Mouse (Mus musculus) kidney, embryonic 15.5 days (tissue): ENCODE results near the gene Ttll3. TPM values are rescaled to one million over a fixed set of nuclear protein-coding genes. Genes with fewer than 3 reads are reported as not detected.
A peak's percentile ranks its signal among the peaks of the same experiment; 100 is the strongest.

Experiments used
- ATAC-seq: fragments of 200-750 bp; cut with Nextera tagmentation; replicated peaks from 2 replicates; pipeline ENCODE4 v1.8.0; 2017; ENCODE audit warnings: moderate TSS enrichment; ENCODE audit not compliant: low FRiP score
- H3K27ac ChIP-seq: fragments of 300-500 bp; sonication (generic); 2 replicates; pipeline ENCODE4 v1.5.1; 2015; ENCODE audit warnings: mild to moderate bottlenecking, inconsistent platforms
- H3K27me3 ChIP-seq: fragments of 300-500 bp; sonication (generic); 2 replicates; pipeline ENCODE4 v1.6.1; 2015; ENCODE audit warnings: inconsistent platforms
- H3K36me3 ChIP-seq: fragments of 300-500 bp; sonication (generic); 2 replicates; pipeline ENCODE4 v1.6.1; 2015; ENCODE audit warnings: inconsistent platforms
- H3K4me1 ChIP-seq: fragments of 300-500 bp; sonication (generic); 2 replicates; pipeline ENCODE4 v1.6.1; 2015; ENCODE audit warnings: inconsistent platforms
- H3K4me2 ChIP-seq: fragments of 300-500 bp; sonication (generic); 2 replicates; pipeline ENCODE4 v1.6.1; 2015; ENCODE audit warnings: moderate library complexity, mild to moderate bottlenecking, inconsistent platforms
- H3K4me3 ChIP-seq: fragments of 300-500 bp; sonication (generic); replicated peaks from 2 replicates; pipeline ENCODE4 v1.5.1; 2015; ENCODE audit warnings: mild to moderate bottlenecking, inconsistent platforms
- H3K9ac ChIP-seq: fragments of 300-500 bp; sonication (generic); 2 replicates; pipeline ENCODE4 v1.6.1; 2015; ENCODE audit warnings: mild to moderate bottlenecking, inconsistent platforms
- H3K9me3 ChIP-seq: fragments of 300-500 bp; sonication (generic); replicated peaks from 2 replicates; pipeline ENCODE4 v1.6.1; 2016; ENCODE audit warnings: inconsistent platforms
- WGBS: fragments of 180-500 bp; shearing (Covaris S2); methylation state at CpG from one replicate; pipeline ENCODE4 v1.1.7; 2015; ENCODE audit warnings: mixed read lengths; 5-methylcytosine and 5-hydroxymethylcytosine counted together
- polyA plus RNA-seq: library from polyadenylated mRNA; unstranded; fragments of >200 nt; fragmentation: Nextera tagmentation; extraction: Ambion mirVana; gene quantifications from 2 replicates; pipeline ENCODE4 v1.2.1, GENCODE M21; 2015

Gene Ttll3
- polyA plus RNA-seq, 1 experiment from 2014 or later, result 3.6 TPM

- no peak for ATAC-seq
- H3K9me3 ChIP-seq, result peaks cover 3% of the 10 kb centered on the region; the same call in 1 of the 2 replicates
Measured at GRCm38 (mm10) chr6:113429965-113430364, 40.9 kb downstream of the Ttll3 start.

GRCm38 (mm10) chr6:113430846-113431245 is 41.8 kb downstream of the Ttll3 start:
- Histone ChIP-seq H3K9ac (no peak overlapping the region), H3K4me3 (no peak overlapping the region), H3K9me3 (peaks cover 3% of the 10 kb centered on the region; the same call in 1 of the 2 replicates), H3K4me1 (0 out of 2 replicates have a peak, but pooled peaks cover 4% of the 10 kb centered on the region), H3K36me3 (no peaks in the 10 kb centered on the region), H3K27me3 (no peaks in the 10 kb centered on the region), H3K27ac (no peak overlapping the region), H3K4me2 (no peak overlapping the region)
- ATAC-seq, result no peak
- 55% methylated on average over 3 of the region's 3 CpGs for WGBS

More at GRCm38 (mm10) chr6:113429965-113430364, 40.9 kb downstream of the Ttll3 start:
- no peak overlapping the region for H3K4me2 ChIP-seq
- no peak overlapping the region for H3K27ac ChIP-seq
- WGBS, result 75% methylated on average over 3 of the region's 3 CpGs
- no peaks in the 10 kb centered on the region for H3K36me3 ChIP-seq
- H3K9ac ChIP-seq, result no peak overlapping the region
- H3K4me1 ChIP-seq, result 0 out of 2 replicates have a peak, but pooled peaks cover 4% of the 10 kb centered on the region
- no peak overlapping the region for H3K4me3 ChIP-seq
- no peaks in the 10 kb centered on the region for H3K27me3 ChIP-seq

- Histone ChIP-seq H3K27me3 (no peaks in the 10 kb centered on the region), H3K4me2 (no peak overlapping the region), H3K9me3 (peaks cover 3% of the 10 kb centered on the region; the same call in 1 of the 2 replicates), H3K4me3 (no peak overlapping the region), H3K36me3 (no peaks in the 10 kb centered on the region), H3K9ac (no peak overlapping the region), H3K27ac (0 out of 2 replicates have a peak overlapping the region, but pooled peaks have one; percentile 5), H3K4me1 (0 out of 2 replicates have a peak, but pooled peaks cover 4% of the 10 kb centered on the region)
- no peak for ATAC-seq
- WGBS, result 51% methylated on average over 3 of the region's 3 CpGs
Measured at GRCm38 (mm10) chr6:113431801-113432200, 42.7 kb downstream of the Ttll3 start.

- Histone ChIP-seq H3K4me3 (no peak overlapping the region), H3K9ac (no peak overlapping the region), H3K9me3 (no peaks in the 10 kb centered on the region), H3K27ac (no peak overlapping the region), H3K36me3 (no peaks in the 10 kb centered on the region), H3K4me2 (no peak overlapping the region), H3K27me3 (no peaks in the 10 kb centered on the region), H3K4me1 (0 out of 2 replicates have a peak, but pooled peaks cover 4% of the 10 kb centered on the region)
- no peak for ATAC-seq
- WGBS, result 73% methylated on average over 3 of the region's 3 CpGs
Measured at GRCm38 (mm10) chr6:113433661-113434060, 44.6 kb downstream of the Ttll3 start.

- WGBS, result 71% methylated on average over 7 of the region's 7 CpGs
Measured at GRCm38 (mm10) chr6:113434691-113435090, 45.6 kb downstream of the Ttll3 start.

GRCm38 (mm10) chr6:113435664-113436205 is 46.7 kb downstream of the Ttll3 start, which contains the start of gene Cidec:
TSS of gene Cidec (minus strand) at chr6:113435760.
- 73% methylated on average over 9 of the region's 9 CpGs for WGBS

More at GRCm38 (mm10) chr6:113434691-113435090, 45.6 kb downstream of the Ttll3 start:
- no peaks in the 10 kb centered on the region for H3K36me3 ChIP-seq
- no peak for ATAC-seq
- no peaks in the 10 kb centered on the region for H3K9me3 ChIP-seq
- H3K27me3 ChIP-seq, result no peaks in the 10 kb centered on the region
- no peak overlapping the region for H3K27ac ChIP-seq
- no peak overlapping the region for H3K9ac ChIP-seq
- 0 out of 2 replicates have a peak, but pooled peaks cover 4% of the 10 kb centered on the region for H3K4me1 ChIP-seq
- no peak overlapping the region for H3K4me2 ChIP-seq
- H3K4me3 ChIP-seq, result no peak overlapping the region

GRCm38 (mm10) chr6:113437135-113437534 is 48.1 kb downstream of the Ttll3 start:
- Histone ChIP-seq H3K9me3 (no peaks in the 10 kb centered on the region), H3K4me3 (no peak overlapping the region), H3K4me2 (no peak overlapping the region), H3K27me3 (no peaks in the 10 kb centered on the region), H3K4me1 (peaks cover 6% of the 10 kb centered on the region; the same call in 1 of the 2 replicates), H3K27ac (no peak overlapping the region), H3K36me3 (no peaks in the 10 kb centered on the region), H3K9ac (no peak overlapping the region)
- WGBS, result 75% methylated on average over 12 of the region's 12 CpGs
- ATAC-seq, result no peak

More at GRCm38 (mm10) chr6:113435664-113436205, 46.7 kb downstream of the Ttll3 start, which contains the start of gene Cidec:
- no peaks in the 10 kb centered on the region for H3K9me3 ChIP-seq
- H3K4me1 ChIP-seq, result 0 out of 2 replicates have a peak, but pooled peaks cover 4% of the 10 kb centered on the region
- H3K4me3 ChIP-seq, result no peak within 1 kb of the TSS
- no peaks in the 10 kb centered on the region for H3K27me3 ChIP-seq
- ATAC-seq, result no peak
- H3K27ac ChIP-seq, result no peak within 1 kb of the TSS
- H3K4me2 ChIP-seq, result no peak within 1 kb of the TSS
- H3K9ac ChIP-seq, result no peak within 1 kb of the TSS
- H3K36me3 ChIP-seq, result no peaks in the 10 kb centered on the region

- Histone ChIP-seq H3K27ac (no peak overlapping the region), H3K9ac (no peak overlapping the region), H3K4me2 (no peak overlapping the region), H3K36me3 (no peaks in the 10 kb centered on the region), H3K4me1 (peaks cover 16% of the 10 kb centered on the region), H3K4me3 (no peak overlapping the region), H3K9me3 (no peaks in the 10 kb centered on the region), H3K27me3 (no peaks in the 10 kb centered on the region)
- WGBS, result 55% methylated on average over 12 of the region's 12 CpGs
- no peak for ATAC-seq
Measured at GRCm38 (mm10) chr6:113438721-113439430, 49.8 kb downstream of the Ttll3 start.

GRCm38 (mm10) chr6:113440686-113441085 is 51.6 kb downstream of the Ttll3 start:
- Histone ChIP-seq H3K4me3 (no peak overlapping the region), H3K27ac (no peak overlapping the region), H3K36me3 (peaks cover 7% of the 10 kb centered on the region; the same call in 1 of the 2 replicates), H3K9ac (no peak overlapping the region), H3K4me2 (no peak overlapping the region), H3K27me3 (no peaks in the 10 kb centered on the region), H3K4me1 (peaks cover 25% of the 10 kb centered on the region), H3K9me3 (no peaks in the 10 kb centered on the region)
- no peak for ATAC-seq
- WGBS, result 86% methylated on average over 3 of the region's 3 CpGs

GRCm38 (mm10) chr6:113441147-113441680 is 52.2 kb downstream of the Ttll3 start:
- Histone ChIP-seq H3K27ac (no peak overlapping the region), H3K4me1 (peaks cover 28% of the 10 kb centered on the region), H3K36me3 (peaks cover 9% of the 10 kb centered on the region; the same call in 1 of the 2 replicates), H3K9me3 (no peaks in the 10 kb centered on the region), H3K4me2 (no peak overlapping the region), H3K9ac (no peak overlapping the region), H3K4me3 (no peak overlapping the region), H3K27me3 (no peaks in the 10 kb centered on the region)
- 54% methylated on average over 7 of the region's 7 CpGs for WGBS
- ATAC-seq, result no peak

GRCm38 (mm10) chr6:113442087-113442441 is 53.0 kb downstream of the Ttll3 start:
- peak overlapping the region; percentile 90 for H3K4me2 ChIP-seq
- H3K9me3 ChIP-seq, result no peaks in the 10 kb centered on the region
- H3K9ac ChIP-seq, result peak overlapping the region; percentile 88
- peak; percentile 1; the same call in 1 of the 2 replicates for ATAC-seq
- H3K4me1 ChIP-seq, result peaks cover 28% of the 10 kb centered on the region
- peaks cover 17% of the 10 kb centered on the region for H3K36me3 ChIP-seq
- H3K4me3 ChIP-seq, result peak overlapping the region; percentile 98
- no peaks in the 10 kb centered on the region for H3K27me3 ChIP-seq
- WGBS, result 39% methylated on average over 9 of the region's 9 CpGs
- peak overlapping the region; percentile 77 for H3K27ac ChIP-seq
